Mouse (Mus musculus) stomach, postnatal 0 days (tissue): ENCODE data around the gene Dido1.

Experiments
- CTCF ChIP-seq: IDR thresholded peaks from 2 replicates; pipeline ENCODE4 v1.5.1; 2016; ENCODE audit warnings: antibody characterized with exemption, low read depth, mild to moderate bottlenecking, moderate library complexity
- EP300 ChIP-seq: optimal IDR thresholded peaks from 2 replicates; pipeline ENCODE3; 2016; ENCODE audit warnings: antibody characterized with exemption

DNA sequence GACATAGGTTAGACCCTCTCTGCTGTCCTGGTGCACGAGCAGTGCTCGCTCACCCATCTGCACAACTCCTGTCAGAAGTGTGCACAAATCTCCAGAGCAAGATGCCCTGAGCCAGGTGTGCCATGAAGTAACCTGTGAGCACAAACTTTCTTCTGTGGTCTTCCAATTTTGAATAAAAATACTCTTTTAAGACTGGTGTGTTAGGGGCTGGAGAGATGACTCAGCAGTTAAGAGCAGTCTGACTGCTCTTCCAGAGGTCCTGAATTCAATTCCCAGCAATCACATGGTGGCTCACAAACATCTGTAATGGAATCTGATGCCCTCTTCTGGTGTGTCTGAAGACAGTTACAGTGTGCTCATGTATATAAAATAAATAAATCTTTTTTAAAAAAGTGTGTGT is 33.5 kb upstream of the Dido1 start:
- TF ChIP-seq CTCF: no peak
- no peak for TF ChIP-seq EP300
